Mouse (Mus musculus) c-Kit-negative CD71-positive TER-119-positive erythroid progenitor cells, embryonic 14.5 days (primary cell): ENCODE results near the gene C1galt1c1.
A peak's percentile ranks its signal among the peaks of the same experiment; 100 is the strongest.

Experiments used
- DNase-seq: peaks from one replicate; pipeline ENCODE4 v3.0.0-alpha.2; 2013; ENCODE audit warnings: low read depth, low spot score

C1galt1c1 gene

DNA sequence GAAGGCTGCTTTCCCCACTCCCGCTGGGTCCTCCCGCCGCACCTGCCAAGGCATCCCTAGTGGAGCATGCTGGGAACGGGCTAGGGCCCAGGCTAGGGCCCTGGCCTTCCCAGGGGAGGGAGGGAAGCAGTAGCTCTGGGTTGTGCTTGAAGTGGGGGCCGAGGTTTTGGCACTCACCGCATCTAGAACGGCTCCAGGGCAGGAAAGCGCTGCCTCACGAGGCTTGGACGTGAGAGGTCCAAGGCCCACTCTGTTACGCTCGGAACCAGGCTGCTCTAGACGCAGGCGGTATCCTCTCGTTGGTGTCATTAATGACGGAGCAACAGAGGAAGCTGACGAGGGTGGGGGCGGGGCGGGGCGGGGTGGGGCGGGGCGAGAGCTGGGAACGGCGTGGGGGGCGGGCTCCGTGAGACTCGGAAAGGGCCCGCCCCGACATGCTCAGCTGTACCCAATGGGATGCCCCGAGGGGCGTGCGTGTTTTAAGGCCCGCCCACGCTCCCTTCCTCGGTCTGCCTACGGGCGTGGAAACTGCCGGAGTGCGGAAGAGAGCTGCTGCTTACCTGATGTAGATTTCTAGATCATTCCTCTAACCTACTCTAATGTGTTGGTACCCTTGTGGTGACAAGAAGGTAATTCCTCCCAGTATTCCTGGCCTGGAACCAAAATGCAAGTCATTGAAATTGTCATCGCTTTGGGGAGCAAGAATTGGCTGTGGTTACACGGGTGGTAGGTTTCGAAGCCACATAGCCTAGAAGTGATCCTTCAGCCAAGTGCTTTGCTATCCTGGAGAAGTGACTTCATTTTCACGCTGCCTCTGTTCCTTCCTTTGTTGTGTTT lies at the start of gene C1galt1c1:
C1galt1c1 (minus strand) TSS at position 287 of the 837 bp plus-strand sequence.
- peak; percentile 77 for DNase-seq

DNA sequence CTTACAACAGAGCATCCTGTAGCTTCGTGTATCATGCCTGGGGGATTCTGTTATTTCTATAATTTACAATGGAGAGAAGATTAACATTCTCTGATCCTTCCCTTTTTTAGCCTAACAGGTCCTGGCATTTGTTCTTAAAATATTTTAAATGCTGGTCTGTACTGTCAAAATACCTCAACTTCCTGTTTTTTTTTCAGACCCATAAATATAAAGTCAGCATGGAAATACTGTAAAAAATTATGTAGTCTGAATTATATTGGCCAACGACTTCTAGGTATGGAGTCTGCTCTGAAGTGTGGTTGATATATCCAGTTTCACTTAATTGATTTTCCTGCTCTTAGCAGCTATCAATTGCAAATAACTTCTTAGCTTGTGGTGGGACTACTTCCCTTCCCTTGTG lies 47.1 kb upstream of the C1galt1c1 start:
- DNase-seq, result no peak

- DNase-seq, result no peak
Measured at GRCm38 (mm10) chrX:38669111-38669903, 34.4 kb upstream of the C1galt1c1 start.

GRCm38 (mm10) chrX:38656206-38656883 lies 21.5 kb upstream of the C1galt1c1 start:
- no peak for DNase-seq

GRCm38 (mm10) chrX:38654681-38655080 lies 19.8 kb upstream of the C1galt1c1 start:
- peak; percentile 11 for DNase-seq

DNA sequence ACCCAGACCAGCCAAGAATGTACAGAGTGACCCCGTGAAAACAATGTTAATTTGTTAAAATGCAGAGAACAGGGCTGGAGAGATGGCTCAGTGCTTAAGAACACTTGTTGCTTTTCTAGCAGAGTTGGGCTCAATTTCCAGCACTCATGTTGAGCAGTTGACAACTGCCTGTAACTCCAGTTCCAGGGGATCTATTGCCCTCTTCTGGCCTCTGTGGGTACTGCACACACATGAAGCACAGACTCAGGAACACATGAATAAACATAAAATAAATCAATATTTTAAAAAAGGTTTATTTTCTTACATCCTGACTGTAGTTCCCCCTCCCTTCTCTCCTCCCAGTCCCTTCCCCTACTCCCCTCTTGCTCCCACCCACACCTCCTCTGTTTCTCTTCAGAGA lies 18.3 kb upstream of the C1galt1c1 start:
- DNase-seq, result peak; percentile 11

GRCm38 (mm10) chrX:38651167-38651566 lies 16.3 kb upstream of the C1galt1c1 start:
- DNase-seq, result no peak

DNA sequence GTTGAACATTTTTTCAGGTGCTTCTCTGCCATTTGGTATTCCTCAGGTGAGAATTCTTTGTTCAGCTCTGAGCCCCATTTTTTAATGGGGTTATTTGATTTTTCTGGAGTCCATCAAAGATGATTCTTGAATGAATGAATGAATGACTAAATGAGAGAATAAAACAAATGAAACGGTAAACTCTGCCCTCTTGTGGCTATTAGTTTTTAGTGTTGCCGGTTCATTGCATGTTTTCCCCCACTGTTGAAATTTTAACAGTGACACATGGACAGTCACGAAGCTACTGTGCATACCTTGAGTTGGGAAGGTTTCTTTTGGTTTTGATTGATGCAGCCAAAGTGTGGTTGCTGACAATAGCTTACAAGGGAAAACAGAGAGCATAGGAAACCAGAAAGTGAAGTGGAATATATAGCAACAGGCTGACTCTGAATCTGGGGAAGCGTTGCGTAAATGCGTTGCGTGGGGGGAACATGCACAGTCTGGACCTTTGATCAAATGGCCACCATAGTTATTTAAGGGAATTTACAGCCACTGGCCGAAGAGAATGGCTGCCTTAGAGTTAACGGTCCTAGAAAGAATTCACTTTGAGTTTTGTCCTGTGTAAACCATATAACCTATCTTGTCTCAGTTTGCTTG lies 15.6 kb upstream of the C1galt1c1 start:
- DNase-seq, result no peak

GRCm38 (mm10) chrX:38642183-38642582 lies 7.3 kb upstream of the C1galt1c1 start:
- no peak for DNase-seq

- no peak for DNase-seq
Measured at GRCm38 (mm10) chrX:38641435-38641834, 6.5 kb upstream of the C1galt1c1 start.

DNA sequence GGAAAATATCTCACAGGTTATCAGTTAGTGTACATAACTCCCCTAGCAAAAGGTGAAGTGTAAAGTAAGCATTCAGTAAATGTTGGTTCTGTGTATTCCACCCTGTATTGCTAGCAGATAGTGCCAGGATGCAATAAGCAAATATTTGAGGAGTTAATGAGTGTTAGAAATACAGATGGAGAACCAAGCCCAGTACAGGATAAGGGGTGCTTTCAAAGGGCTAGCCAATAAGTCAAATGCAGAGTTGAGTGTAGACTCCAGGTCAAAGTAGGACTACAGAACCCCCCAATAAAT lies 698 bp upstream of the C1galt1c1 start:
- no peak for DNase-seq

GRCm38 (mm10) chrX:38600995-38601369 lies 33.9 kb downstream of the C1galt1c1 start:
- DNase-seq, result no peak

DNA sequence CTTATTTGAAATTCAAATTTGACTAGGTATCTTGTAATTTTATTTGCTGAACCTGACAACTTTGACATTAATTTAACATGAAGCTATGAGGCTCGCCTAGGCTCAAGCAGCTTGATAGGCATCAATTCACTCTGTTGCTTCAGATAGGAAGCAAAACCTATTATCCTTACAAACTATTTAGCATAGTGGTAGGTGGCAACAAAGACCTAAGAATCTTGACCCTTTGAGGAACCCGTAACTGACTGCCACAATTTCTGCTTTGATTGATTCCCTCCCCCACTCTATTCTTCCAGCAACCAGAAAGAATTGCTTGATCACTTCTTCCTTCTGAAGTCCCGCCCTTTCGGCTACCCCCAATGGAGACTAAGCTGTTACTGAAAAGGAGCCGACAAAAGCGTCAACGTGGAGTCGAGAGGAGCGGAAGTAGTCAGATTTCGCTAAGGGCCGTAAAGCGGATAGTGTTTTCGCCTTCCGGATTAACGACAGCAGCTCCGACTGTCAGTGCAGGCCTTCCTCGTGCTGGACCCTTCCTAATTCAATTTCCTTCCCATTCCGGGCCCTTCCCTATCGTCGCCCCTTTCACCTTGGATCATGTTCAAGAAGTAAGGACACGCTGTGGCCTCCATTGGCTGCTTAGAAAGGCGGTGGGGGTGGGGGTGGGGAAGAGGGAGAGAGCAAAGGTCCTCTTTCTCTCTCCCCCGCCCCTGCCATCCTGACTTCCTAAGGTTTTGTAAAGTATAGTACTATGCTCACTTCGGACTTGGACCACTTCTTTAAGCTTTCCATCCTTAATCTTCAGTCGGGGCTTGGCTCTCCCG lies 34.5 kb downstream of the C1galt1c1 start, which contains the start of gene Mcts1:
Mcts1 (plus strand) TSS at position 402 of the 818 bp plus-strand sequence.
- DNase-seq, result peak; percentile 12

- DNase-seq, result no peak
Measured at GRCm38 (mm10) chrX:38593180-38593889, 41.6 kb downstream of the C1galt1c1 start.

DNA sequence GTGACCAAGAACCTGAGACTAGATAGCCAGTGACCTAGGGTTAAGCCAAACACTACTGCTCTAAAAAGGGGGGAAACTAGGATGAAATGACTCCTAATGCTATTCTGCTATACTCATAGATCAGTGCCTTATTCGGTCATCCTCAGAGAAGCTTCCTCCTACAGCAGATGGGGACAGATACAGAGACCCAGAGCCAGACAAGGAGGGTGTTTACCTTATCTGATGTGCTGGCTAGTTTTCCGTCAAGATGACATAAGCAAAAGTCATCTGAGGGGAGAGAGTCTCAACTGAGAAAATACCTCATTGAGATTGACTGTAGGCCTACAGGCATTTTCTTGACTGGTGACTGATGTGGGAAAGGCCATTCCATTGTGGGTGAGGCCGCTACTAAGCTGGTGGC lies 43.1 kb downstream of the C1galt1c1 start:
- no peak for DNase-seq

DNA sequence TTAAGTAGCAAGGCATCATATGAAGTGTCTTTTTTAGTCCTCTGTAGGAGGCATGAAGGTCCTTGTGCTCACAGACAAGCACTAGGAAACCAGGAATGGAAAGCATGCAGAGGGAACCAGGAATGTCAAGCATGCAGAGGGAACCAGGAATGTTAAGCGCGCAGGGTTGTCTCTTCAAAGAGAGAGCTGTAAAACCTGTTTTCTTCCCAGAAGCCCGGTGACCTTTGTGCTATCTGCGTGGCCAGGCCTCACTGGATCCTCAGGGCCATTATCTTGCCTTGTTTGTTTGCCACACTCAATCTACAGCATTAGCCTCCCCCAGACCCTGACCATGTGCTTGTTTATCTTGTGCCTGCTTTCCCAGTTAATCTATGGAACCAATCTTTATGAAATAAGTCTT lies 45.1 kb downstream of the C1galt1c1 start:
- no peak for DNase-seq

- no peak for DNase-seq
Measured at GRCm38 (mm10) chrX:38583261-38583660, 51.6 kb downstream of the C1galt1c1 start.

- DNase-seq, result no peak
Measured at GRCm38 (mm10) chrX:38581140-38581539, 53.7 kb downstream of the C1galt1c1 start.
